Mouse (Mus musculus) heart, adult 2 months (tissue): ENCODE measurements around the gene Exosc7. TPM values are rescaled to one million over a fixed set of nuclear protein-coding genes. Genes with fewer than 3 reads are reported as not detected.

ENCODE experiments used
- DNase-seq, 2 experiments: peaks; one replicate each; pipeline ENCODE4 v3.0.0; 2021
- H3K27ac ChIP-seq: fragments of 200-600 bp; 2 replicates; pipeline ENCODE4 v1.8.1; 2022
- H3K27me3 ChIP-seq: fragments of 200-500 bp; 2 replicates; pipeline ENCODE4 v1.6.1; 2012; ENCODE audit warnings: mild to moderate bottlenecking, low read length, inconsistent platforms, mixed read lengths; ENCODE audit not compliant: control insufficient read depth, insufficient read depth
- H3K36me3 ChIP-seq: fragments of 200-500 bp; 2 replicates; pipeline ENCODE4 v1.6.1; 2012; ENCODE audit warnings: low read length, inconsistent platforms; ENCODE audit not compliant: control insufficient read depth, insufficient read depth
- H3K4me1 ChIP-seq: fragments of 200-500 bp; 2 replicates; pipeline ENCODE4 v1.6.1; 2011; ENCODE audit warnings: low read length; ENCODE audit not compliant: control insufficient read depth, insufficient read depth
- H3K4me3 ChIP-seq: fragments of 200-600 bp; 2 replicates; pipeline ENCODE4 v1.8.1; 2022
- H3K79me2 ChIP-seq: fragments of 200-500 bp; replicated peaks from 2 replicates; pipeline ENCODE4 v1.6.1; 2012; ENCODE audit warnings: mild to moderate bottlenecking, inconsistent platforms, low read length, moderate library complexity, mixed read lengths; ENCODE audit not compliant: control insufficient read depth, insufficient read depth
- H3K9ac ChIP-seq: fragments of 200-500 bp; 2 replicates; pipeline ENCODE4 v1.6.1; 2012; ENCODE audit warnings: low read depth, mild to moderate bottlenecking, control low read depth, inconsistent platforms, low read length, mixed read lengths
- CTCF ChIP-seq: fragments of 200-600 bp; IDR thresholded peaks from 2 replicates; pipeline ENCODE4 v1.8.1; 2022; ENCODE audit warnings: antibody characterized with exemption, mild to moderate bottlenecking, moderate library complexity
- EP300 ChIP-seq: fragments of 200-500 bp; IDR thresholded peaks from 2 replicates; pipeline ENCODE4 v1.6.1; 2011; ENCODE audit warnings: low read depth, low read length, control low read depth; ENCODE audit not compliant: insufficient read depth
- POLR2A ChIP-seq: fragments of 200-500 bp; IDR thresholded peaks from 2 replicates; pipeline ENCODE4 v1.6.1; 2011; ENCODE audit warnings: mild to moderate bottlenecking, low read depth, low read length, control low read depth; ENCODE audit not compliant: insufficient read depth
- WGBS: fragments of 180-500 bp; shearing (Covaris S2); methylation state at CpG from one replicate; pipeline ENCODE4 v1.1.7; 2018; 5-methylcytosine and 5-hydroxymethylcytosine counted together
- intact Hi-C: fragments of 180-260 bp; cut with DNase I; formaldehyde crosslinking; loops from one replicate; pipeline ENCODE4 v1.15.1; 2025
- polyA plus RNA-seq: library from polyadenylated mRNA; depleted of rRNA; stranded (reverse); fragments of >200 nt; gene quantifications from 2 replicates; pipeline ENCODE4 v1.2.3, GENCODE M21; 2012
- total RNA-seq, 2 experiments: library from RNA; stranded (reverse); gene quantifications; 2 replicates each; pipeline ENCODE4 v1.2.3; 2021

The Exosc7 gene
- total and polyA plus RNA-seq, 3 experiments: 19.8 to 27.9 (median 26.7) TPM

DNA sequence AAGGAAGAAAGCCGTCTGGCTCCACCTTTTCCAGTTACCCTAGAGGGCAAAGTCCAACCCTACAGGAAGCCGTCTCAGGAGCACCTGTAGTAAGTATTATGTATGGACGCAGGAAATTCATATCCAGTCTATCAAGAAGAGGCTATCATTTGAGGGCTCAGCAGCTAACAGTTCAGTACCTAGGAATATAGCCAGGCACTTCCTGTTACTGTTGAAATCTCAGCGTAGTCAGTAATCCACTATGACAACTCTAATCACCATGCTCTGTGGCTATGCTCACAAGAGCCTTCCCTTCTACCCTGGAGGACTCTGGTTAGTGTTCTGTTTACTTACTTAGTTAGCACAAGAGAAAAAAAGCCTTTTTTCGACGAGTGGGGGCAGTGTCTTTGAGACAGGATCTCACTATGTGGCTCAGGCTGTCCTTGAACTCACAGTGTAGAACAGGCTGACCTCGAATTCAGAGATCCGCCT is 1.2 kb upstream of the Exosc7 start:
- H3K27me3 ChIP-seq: no peaks in the 10 kb centered on the region
- no peak overlapping the region for H3K27ac ChIP-seq
- WGBS: 44% methylated on average over 8 of the region's 8 CpGs
- intact Hi-C loops: loop anchor here (5.0 kb wide), 3 partner anchors 89 to 331 kb away; partner anchors contain the start of genes 1110059G10Rik, Kif15 and Tmem42
- no peaks in the 10 kb centered on the region; the same call in 1 of the 2 replicates for H3K36me3 ChIP-seq
- peaks cover 2% of the 10 kb centered on the region; the same call in 1 of the 2 replicates for H3K4me1 ChIP-seq
- TF ChIP-seq POLR2A (no peak), EP300 (no peak), CTCF (no peak)
- H3K4me3 ChIP-seq: no peak overlapping the region
- no peak overlapping the region for H3K9ac ChIP-seq
- peaks cover 4% of the 10 kb centered on the region; the same call in 1 of the 2 replicates for H3K79me2 ChIP-seq
- no peak for DNase-seq

GRCm38 (mm10) chr9:123113931-123114330 is 916 bp downstream of the Exosc7 start:
- Histone ChIP-seq H3K79me2 (peaks cover 4% of the 10 kb centered on the region; the same call in 1 of the 2 replicates), H3K4me1 (peaks cover 2% of the 10 kb centered on the region; the same call in 1 of the 2 replicates), H3K4me3 (peak overlapping the region; percentile 88), H3K9ac (no peak overlapping the region), H3K36me3 (no peaks in the 10 kb centered on the region; the same call in 1 of the 2 replicates), H3K27ac (no peak overlapping the region), H3K27me3 (no peaks in the 10 kb centered on the region)
- no peak for DNase-seq
- TF ChIP-seq POLR2A (no peak), CTCF (no peak)
- 50% methylated on average over 6 of the region's 6 CpGs for WGBS
- intact Hi-C loops: loop anchor here (5.0 kb wide), 3 partner anchors 92 to 328 kb away; partner anchors contain the start of genes 1110059G10Rik, Kif15 and Tmem42

- Histone ChIP-seq H3K27me3 (no peaks in the 10 kb centered on the region), H3K9ac (no peak overlapping the region), H3K4me3 (no peak overlapping the region), H3K79me2 (peaks cover 4% of the 10 kb centered on the region; the same call in 1 of the 2 replicates), H3K4me1 (peaks cover 2% of the 10 kb centered on the region; the same call in 1 of the 2 replicates), H3K36me3 (no peaks in the 10 kb centered on the region; the same call in 1 of the 2 replicates), H3K27ac (no peak overlapping the region)
- TF ChIP-seq EP300 (no peak), CTCF (no peak), POLR2A (no peak)
- no peak for DNase-seq
- intact Hi-C loops: no loop called here
- 96% methylated on average over 1 of the region's 1 CpGs for WGBS
These were observed 2.6 kb downstream of the Exosc7 start for GRCm38 (mm10) chr9:123115566-123115965.

GRCm38 (mm10) chr9:123123017-123123416 is 10.0 kb downstream of the Exosc7 start:
- no peaks in the 10 kb centered on the region for H3K27me3 ChIP-seq
- no peaks in the 10 kb centered on the region; the same call in 1 of the 2 replicates for H3K36me3 ChIP-seq
- H3K79me2 ChIP-seq: no peaks in the 10 kb centered on the region
- intact Hi-C loops: loop anchor here (2.0 kb wide), 1 partner anchor 36 kb away; no protein-coding TSS in a partner anchor
- H3K4me1 ChIP-seq: no peaks in the 10 kb centered on the region; the same call in 1 of the 2 replicates
- WGBS: 74% methylated on average over 3 of the region's 3 CpGs
- DNase-seq: no peak
- H3K27ac ChIP-seq: no peak overlapping the region
- no peak overlapping the region for H3K4me3 ChIP-seq
- no peak overlapping the region for H3K9ac ChIP-seq
- TF ChIP-seq CTCF: no peak

GRCm38 (mm10) chr9:123123571-123124412 is 10.8 kb downstream of the Exosc7 start:
- DNase-seq: peak in 1 of 2 experiments; percentile 28
- Histone ChIP-seq H3K4me3 (no peak overlapping the region), H3K36me3 (no peaks in the 10 kb centered on the region; the same call in 1 of the 2 replicates), H3K9ac (no peak overlapping the region), H3K27me3 (no peaks in the 10 kb centered on the region), H3K27ac (peak overlapping the region; percentile 8; the same call in 1 of the 2 replicates), H3K4me1 (no peaks in the 10 kb centered on the region; the same call in 1 of the 2 replicates), H3K79me2 (no peaks in the 10 kb centered on the region)
- TF ChIP-seq EP300 (no peak), CTCF (peak; percentile 91), POLR2A (no peak)
- 87% methylated on average over 6 of the region's 6 CpGs for WGBS
- intact Hi-C loops: loop anchor here (2.0 kb wide), 1 partner anchor 35 kb away; no protein-coding TSS in a partner anchor
